Mouse (Mus musculus): ENCODE data around the gene Ntn5.

DNA sequence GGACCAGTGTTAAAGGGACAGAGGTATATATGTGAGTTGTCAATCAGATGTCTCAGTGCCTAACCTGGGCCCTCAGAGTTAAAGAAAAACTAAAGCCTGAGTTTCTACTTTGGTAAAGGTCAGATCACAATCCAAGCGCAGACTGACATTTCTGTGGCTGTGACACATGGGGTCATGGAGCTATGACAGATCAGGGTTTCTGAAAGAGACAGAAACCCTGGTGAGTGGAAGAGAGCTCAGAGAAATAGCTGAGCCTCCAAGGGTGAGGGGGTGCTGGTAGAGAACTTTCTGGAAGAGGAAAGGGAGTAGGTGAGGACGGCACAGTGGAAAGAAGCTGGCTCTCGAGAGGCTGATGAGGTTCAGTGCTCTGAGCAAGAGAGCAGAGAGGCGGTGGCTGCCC, 37.2 kb upstream of the Ntn5 start:
- no peak for TF ChIP-seq CTCF (IDR thresholded peaks at IDR 0.05; ENCODE audit: borderline replicate concordance, control insufficient read depth, extremely low read depth, insufficient read depth, low read length, poor library complexity)
- no peak for TF ChIP-seq POLR2A (IDR thresholded peaks at IDR 0.05; ENCODE audit: control insufficient read depth, extremely low read depth, insufficient read depth, low read length, poor library complexity)
